Mouse (Mus musculus) midbrain, postnatal 0 days (tissue): ENCODE results near the gene 4930503B20Rik. TPM values are rescaled to one million over a fixed set of nuclear protein-coding genes. Genes with fewer than 3 reads are reported as not detected.

Source experiments
- ATAC-seq: fragments of 200-750 bp; cut with Nextera tagmentation; 2 replicates; pipeline ENCODE4 v1.8.0; 2017; ENCODE audit warnings: moderate number of reproducible peaks, mild to moderate bottlenecking, moderate TSS enrichment, moderate library complexity; ENCODE audit not compliant: low FRiP score
- DNase-seq: peaks from one replicate; pipeline ENCODE4 v3.0.0-alpha.2; 2015; ENCODE audit warnings: low spot score
- H3K27ac ChIP-seq: fragments of 300-500 bp; sonication (generic); 2 replicates; pipeline ENCODE4 v1.5.1; 2014; ENCODE audit warnings: low read depth, mild to moderate bottlenecking, low read length, mixed read lengths
- H3K27me3 ChIP-seq: fragments of 300-500 bp; sonication (generic); 2 replicates; pipeline ENCODE4 v1.6.1; 2014; ENCODE audit warnings: low read length, control low read depth, mixed read lengths; ENCODE audit not compliant: insufficient read depth
- H3K36me3 ChIP-seq: fragments of 300-500 bp; sonication (generic); 2 replicates; pipeline ENCODE4 v1.6.1; 2014; ENCODE audit warnings: low read length, control low read depth, mixed read lengths; ENCODE audit not compliant: insufficient read depth
- H3K4me1 ChIP-seq: fragments of 300-500 bp; sonication (generic); 2 replicates; pipeline ENCODE4 v1.6.1; 2014; ENCODE audit warnings: mild to moderate bottlenecking, control low read depth, antibody characterized with exemption, low read length, mixed read lengths; ENCODE audit not compliant: insufficient read depth
- H3K4me2 ChIP-seq: fragments of 300-500 bp; sonication (generic); 2 replicates; pipeline ENCODE4 v1.6.1; 2014; ENCODE audit warnings: low read depth, mild to moderate bottlenecking, low read length, mixed read lengths; ENCODE audit not compliant: poor library complexity, severe bottlenecking
- H3K4me3 ChIP-seq: fragments of 300-500 bp; sonication (generic); 2 replicates; pipeline ENCODE4 v1.5.1; 2014; ENCODE audit warnings: low read depth, mild to moderate bottlenecking, low read length, moderate library complexity
- H3K9ac ChIP-seq: fragments of 300-500 bp; sonication (generic); replicated peaks from 2 replicates; pipeline ENCODE4 v1.6.1; 2014; ENCODE audit warnings: mild to moderate bottlenecking, low read length, moderate library complexity, mixed read lengths; ENCODE audit not compliant: poor library complexity, severe bottlenecking
- H3K9me3 ChIP-seq: fragments of 300-500 bp; sonication (generic); 2 replicates; pipeline ENCODE4 v1.6.1; 2016; ENCODE audit warnings: low read length, control low read depth
- CTCF ChIP-seq: IDR thresholded peaks from 2 replicates; pipeline ENCODE4 v1.5.1; 2016; ENCODE audit warnings: antibody characterized with exemption, mild to moderate bottlenecking
- WGBS: fragments of 180-500 bp; shearing (Covaris S2); extraction: QIAGEN DNeasy Blood & Tissue Kit; methylation state at CpG from one replicate; pipeline ENCODE4 v1.1.7; 2014; 5-methylcytosine and 5-hydroxymethylcytosine counted together
- polyA plus RNA-seq: library from polyadenylated mRNA; unstranded; fragments of >200 nt; fragmentation: Nextera tagmentation; extraction: Ambion mirVana; gene quantifications from 2 replicates; pipeline ENCODE4 v1.2.1, GENCODE M21; 2015
- total RNA-seq: library from RNA; depleted of rRNA; stranded (reverse); fragments of >200 nt; gene quantifications from 2 replicates; pipeline ENCODE4 v1.2.3, GENCODE M21; 2014

The 4930503B20Rik gene
- total and polyA plus RNA-seq, 2 experiments from 2014 or later, result not detected

DNA sequence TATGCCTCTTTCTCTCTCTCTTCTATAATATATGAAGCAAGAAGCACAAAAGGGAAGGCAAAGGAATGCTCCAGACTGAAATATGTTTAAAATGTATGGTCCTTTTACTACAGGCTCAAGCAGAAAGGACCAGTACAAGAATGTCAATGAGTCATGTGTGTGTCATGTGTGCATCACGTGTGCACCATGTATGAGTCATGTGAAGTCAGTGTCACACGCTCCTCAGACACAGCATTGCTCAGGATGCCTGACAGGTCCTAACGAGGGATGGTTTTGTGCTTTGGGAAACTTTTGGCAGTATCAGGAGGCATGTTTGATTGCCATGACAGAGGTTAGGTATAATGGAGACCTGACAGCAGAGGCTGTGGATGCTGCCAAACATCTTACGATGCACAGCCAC lies 25.1 kb upstream of the 4930503B20Rik start:
- Histone ChIP-seq H3K9ac (no peak overlapping the region), H3K9me3 (no peaks in the 10 kb centered on the region), H3K4me3 (no peak overlapping the region), H3K4me1 (no peaks in the 10 kb centered on the region), H3K36me3 (no peaks in the 10 kb centered on the region), H3K27me3 (no peaks in the 10 kb centered on the region), H3K27ac (no peak overlapping the region), H3K4me2 (no peak overlapping the region)
- WGBS, result 94% methylated on average over 4 of the region's 4 CpGs
- ATAC-seq (no peak), DNase-seq (no peak)
- no peak for TF ChIP-seq CTCF

GRCm38 (mm10) chr3:146675101-146675500 lies 24.0 kb upstream of the 4930503B20Rik start:
- H3K9me3 ChIP-seq, result no peaks in the 10 kb centered on the region

DNA sequence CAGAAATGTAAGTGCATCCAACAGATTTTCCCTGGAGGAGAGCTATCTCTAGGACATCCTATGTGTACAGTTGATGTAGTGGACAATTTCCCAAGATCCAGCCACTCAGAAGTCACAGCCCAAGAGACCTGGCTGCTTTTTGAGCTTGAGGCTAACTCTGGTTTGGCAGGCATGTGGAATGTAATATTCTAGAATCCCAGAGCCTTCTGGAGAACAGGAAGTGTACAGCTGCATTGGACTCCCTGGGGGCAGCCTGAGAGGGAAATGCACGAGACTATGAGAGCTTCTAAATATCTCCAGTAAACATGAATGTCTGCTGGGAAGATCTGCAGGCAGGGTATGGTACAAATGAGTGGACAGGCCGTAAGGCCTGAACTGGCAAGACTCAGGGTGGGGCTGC lies 20.0 kb upstream of the 4930503B20Rik start:
- ATAC-seq (no peak), DNase-seq (no peak)
- no peak overlapping the region for H3K4me2 ChIP-seq
- TF ChIP-seq CTCF, result no peak
- H3K27ac ChIP-seq, result no peak overlapping the region
- no peaks in the 10 kb centered on the region for H3K4me1 ChIP-seq
- no peaks in the 10 kb centered on the region for H3K36me3 ChIP-seq
- H3K4me3 ChIP-seq, result no peak overlapping the region
- no peaks in the 10 kb centered on the region for H3K9me3 ChIP-seq
- H3K27me3 ChIP-seq, result no peaks in the 10 kb centered on the region
- H3K9ac ChIP-seq, result no peak overlapping the region
- WGBS, result 63% methylated on average over 2 of the region's 2 CpGs

More at GRCm38 (mm10) chr3:146675101-146675500, 24.0 kb upstream of the 4930503B20Rik start:
- Histone ChIP-seq H3K27ac (no peak overlapping the region), H3K36me3 (no peaks in the 10 kb centered on the region), H3K4me2 (no peak overlapping the region), H3K27me3 (no peaks in the 10 kb centered on the region), H3K4me1 (no peaks in the 10 kb centered on the region), H3K4me3 (no peak overlapping the region), H3K9ac (no peak overlapping the region)
- DNase-seq (no peak), ATAC-seq (no peak)
- 100% methylated on average over 1 of the region's 1 CpGs for WGBS
- TF ChIP-seq CTCF, result no peak

DNA sequence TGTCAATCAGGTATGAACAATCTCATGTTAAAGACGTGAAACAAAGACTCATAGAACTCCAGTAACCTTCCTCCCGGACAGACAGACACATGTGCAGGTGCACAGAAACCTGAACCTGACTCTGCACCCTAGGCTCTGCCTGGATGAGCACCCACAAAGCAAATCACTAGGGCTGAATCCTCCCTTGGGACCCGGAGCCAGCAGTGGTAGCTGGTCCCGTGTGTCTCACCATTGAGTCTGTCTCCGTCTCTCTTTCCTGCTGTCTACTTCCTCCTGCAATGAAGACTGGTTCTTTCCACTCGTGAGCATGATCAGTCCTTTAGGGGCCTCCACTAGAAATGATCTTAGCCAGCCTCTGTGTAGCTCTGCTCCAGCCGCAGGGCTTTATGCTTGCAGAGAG lies 10.8 kb upstream of the 4930503B20Rik start:
- no peak overlapping the region for H3K4me2 ChIP-seq
- no peaks in the 10 kb centered on the region for H3K4me1 ChIP-seq
- WGBS, result 76% methylated on average over 7 of the region's 7 CpGs
- no peak overlapping the region for H3K9ac ChIP-seq
- H3K4me3 ChIP-seq, result no peak overlapping the region
- no peak overlapping the region for H3K27ac ChIP-seq
- DNase-seq (no peak), ATAC-seq (no peak)
- H3K9me3 ChIP-seq, result no peaks in the 10 kb centered on the region
- no peak for TF ChIP-seq CTCF
- H3K27me3 ChIP-seq, result no peaks in the 10 kb centered on the region
- H3K36me3 ChIP-seq, result no peaks in the 10 kb centered on the region

- DNase-seq, result no peak
- WGBS, result 68% methylated on average over 6 of the region's 6 CpGs
Measured at GRCm38 (mm10) chr3:146661001-146661400, 9.9 kb upstream of the 4930503B20Rik start.

GRCm38 (mm10) chr3:146659321-146659720 lies 8.2 kb upstream of the 4930503B20Rik start:
- 84% methylated on average over 5 of the region's 5 CpGs for WGBS

More at GRCm38 (mm10) chr3:146661001-146661400, 9.9 kb upstream of the 4930503B20Rik start:
- Histone ChIP-seq H3K9me3 (no peaks in the 10 kb centered on the region), H3K4me1 (no peaks in the 10 kb centered on the region), H3K36me3 (no peaks in the 10 kb centered on the region), H3K27ac (no peak overlapping the region), H3K4me2 (no peak overlapping the region), H3K27me3 (no peaks in the 10 kb centered on the region), H3K9ac (no peak overlapping the region), H3K4me3 (no peak overlapping the region)
- ATAC-seq, result no peak
- TF ChIP-seq CTCF, result no peak

More at GRCm38 (mm10) chr3:146659321-146659720, 8.2 kb upstream of the 4930503B20Rik start:
- Histone ChIP-seq H3K9ac (no peak overlapping the region), H3K4me3 (no peak overlapping the region), H3K4me1 (no peaks in the 10 kb centered on the region), H3K27me3 (no peaks in the 10 kb centered on the region), H3K4me2 (no peak overlapping the region), H3K27ac (no peak overlapping the region), H3K9me3 (no peaks in the 10 kb centered on the region), H3K36me3 (no peaks in the 10 kb centered on the region)
- no peak for TF ChIP-seq CTCF
- DNase-seq, result no peak
- ATAC-seq, result no peak
